Mouse (Mus musculus) hindbrain, embryonic 14.5 days (tissue): ENCODE measurements around the gene Gm11563. TPM values are rescaled to one million over a fixed set of nuclear protein-coding genes. Genes with fewer than 3 reads are reported as not detected.
"Not testable (repeated sequence)": the region's sequence is repeated elsewhere in the genome, so short reads cannot be mapped to it uniquely, and the experiment has no call there.

Experiments used
- ATAC-seq: fragments of 200-750 bp; cut with Nextera tagmentation; 2 replicates; pipeline ENCODE4 v1.8.0; 2017; ENCODE audit warnings: moderate number of reproducible peaks, mild to moderate bottlenecking, moderate TSS enrichment, moderate library complexity; ENCODE audit not compliant: low FRiP score
- DNase-seq: peaks from one replicate; pipeline ENCODE4 v3.0.0-alpha.2; 2015; ENCODE audit warnings: low spot score
- H3K27ac ChIP-seq: fragments of 300-500 bp; sonication (generic); 2 replicates; pipeline ENCODE4 v1.5.1; 2014; ENCODE audit warnings: mild to moderate bottlenecking, moderate library complexity
- H3K27me3 ChIP-seq: fragments of 300-500 bp; sonication (generic); 2 replicates; pipeline ENCODE4 v1.6.1; 2014; ENCODE audit warnings: mild to moderate bottlenecking, low read length, mixed read lengths; ENCODE audit not compliant: control insufficient read depth, insufficient read depth
- H3K36me3 ChIP-seq: fragments of 300-500 bp; sonication (generic); replicated peaks from 2 replicates; pipeline ENCODE4 v1.6.1; 2014; ENCODE audit not compliant: control insufficient read depth, insufficient read depth
- H3K4me1 ChIP-seq: fragments of 300-500 bp; sonication (generic); replicated peaks from 2 replicates; pipeline ENCODE4 v1.6.1; 2014; ENCODE audit warnings: antibody characterized with exemption, low read length, mixed read lengths; ENCODE audit not compliant: control insufficient read depth, insufficient read depth
- H3K4me2 ChIP-seq: fragments of 300-500 bp; sonication (generic); replicated peaks from 2 replicates; pipeline ENCODE4 v1.6.1; 2014; ENCODE audit warnings: mild to moderate bottlenecking, moderate library complexity
- H3K4me3 ChIP-seq: fragments of 300-500 bp; sonication (generic); replicated peaks from 2 replicates; pipeline ENCODE4 v1.5.1; 2014; ENCODE audit warnings: mild to moderate bottlenecking, low read length
- H3K9ac ChIP-seq: fragments of 300-500 bp; sonication (generic); 2 replicates; pipeline ENCODE4 v1.6.1; 2014
- H3K9me3 ChIP-seq: fragments of 300-500 bp; sonication (generic); 2 replicates; pipeline ENCODE4 v1.6.1; 2016; ENCODE audit warnings: low read length; ENCODE audit not compliant: control insufficient read depth
- WGBS: fragments of 180-500 bp; shearing (Covaris S2); extraction: QIAGEN DNeasy Blood & Tissue Kit; methylation state at CpG from one replicate; pipeline ENCODE4 v1.1.7; 2014; 5-methylcytosine and 5-hydroxymethylcytosine counted together
- polyA plus RNA-seq: library from polyadenylated mRNA; unstranded; fragments of >200 nt; fragmentation: Nextera tagmentation; extraction: Ambion mirVana; gene quantifications from 2 replicates; pipeline ENCODE4 v1.2.1, GENCODE M21; 2014

Gm11563 gene
- polyA plus RNA-seq, 1 experiment from 2014 or later = not detected

DNA sequence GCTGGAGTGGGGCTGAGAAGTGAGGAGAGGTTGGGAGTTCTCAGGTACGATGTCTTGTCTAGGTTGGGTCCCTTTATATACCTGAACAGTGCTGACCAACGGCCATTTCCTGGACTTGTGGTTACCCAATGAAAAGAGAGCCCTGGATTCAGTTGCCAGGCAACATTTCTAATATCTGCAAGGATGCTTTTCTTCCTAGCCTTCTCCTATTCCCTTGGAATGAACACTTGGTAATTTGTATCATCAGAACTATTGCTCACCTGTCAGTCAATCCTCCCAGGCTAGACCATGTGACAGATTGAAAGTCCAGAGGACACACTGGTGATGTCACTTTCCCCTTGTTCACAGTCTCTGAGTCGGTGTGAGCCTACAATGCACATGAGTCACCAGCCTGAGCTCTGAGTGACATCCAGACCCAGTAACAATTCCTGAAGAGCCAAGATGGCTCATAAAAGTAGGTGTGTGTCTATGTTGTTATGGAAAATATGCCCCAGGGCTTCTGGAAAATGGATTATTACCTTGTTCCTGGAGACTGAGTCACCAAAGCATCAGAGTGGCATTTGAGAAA, 43.9 kb downstream of the Gm11563 start, which contains the start of gene Krtap2-4:
Gene Krtap2-4 (minus strand): TSS at position 51 of the 568 bp plus-strand sequence.
- H3K4me3 ChIP-seq = no peak within 1 kb of the TSS
- H3K9me3 ChIP-seq = no peaks in the 10 kb centered on the region
- ATAC-seq (no peak), DNase-seq (no peak)
- no peak within 1 kb of the TSS for H3K27ac ChIP-seq
- H3K36me3 ChIP-seq = no peaks in the 10 kb centered on the region
- WGBS = 66% methylated on average over 3 of the region's 3 CpGs
- H3K27me3 ChIP-seq = no peaks in the 10 kb centered on the region
- no peak within 1 kb of the TSS for H3K4me2 ChIP-seq
- no peaks in the 10 kb centered on the region for H3K4me1 ChIP-seq
- no peak within 1 kb of the TSS for H3K9ac ChIP-seq

GRCm38 (mm10) chr11:99610089-99610488, 48.7 kb downstream of the Gm11563 start, which contains the start of gene Gm11937:
Gene Gm11937 (minus strand): TSS chr11:99610189.
- WGBS = 79% methylated on average over 1 of the region's 2 CpGs
- H3K9ac ChIP-seq, H3K4me3 ChIP-seq, H3K4me1 ChIP-seq, DNase-seq, H3K27me3 ChIP-seq, ATAC-seq, H3K36me3 ChIP-seq, H3K9me3 ChIP-seq, H3K4me2 ChIP-seq, H3K27ac ChIP-seq: not testable (repeated sequence)

GRCm38 (mm10) chr11:99609126-99609525, 49.6 kb downstream of the Gm11563 start:
- H3K4me2 ChIP-seq = no peak overlapping the region
- no peak overlapping the region for H3K9ac ChIP-seq
- H3K4me3 ChIP-seq = no peak overlapping the region
- DNase-seq (no peak), ATAC-seq (no peak)
- no peak overlapping the region for H3K27ac ChIP-seq
- H3K27me3 ChIP-seq = no peaks in the 10 kb centered on the region
- no peaks in the 10 kb centered on the region for H3K4me1 ChIP-seq
- H3K9me3 ChIP-seq = no peaks in the 10 kb centered on the region
- no peaks in the 10 kb centered on the region for H3K36me3 ChIP-seq
- 87% methylated on average over 1 of the region's 1 CpGs for WGBS

Other genes starting within 250 kb of the Gm11563 start
- gene Krt12, start 236.7 kb downstream of the Gm11563 start, polyA plus RNA-seq = not detected in 2 replicates
- 0.14 TPM in 1 of 2 replicates, not detected in the other for gene Krt20, start 220.8 kb downstream of the Gm11563 start, polyA plus RNA-seq
- 0.32 TPM in 1 of 2 replicates, not detected in the other for gene Krt23, start 165.8 kb downstream of the Gm11563 start, polyA plus RNA-seq
- gene Krt39, start 137.6 kb downstream of the Gm11563 start, polyA plus RNA-seq = not detected in 2 replicates
- gene Krt40, start 115.8 kb downstream of the Gm11563 start, polyA plus RNA-seq = not detected in 2 replicates
- gene Krtap3-3, start 108.1 kb downstream of the Gm11563 start, polyA plus RNA-seq = not detected in 2 replicates
- gene Krtap3-2, start 102.1 kb downstream of the Gm11563 start, polyA plus RNA-seq = not detected in 2 replicates
- not detected in 2 replicates for gene Gm11939, start 99.5 kb downstream of the Gm11563 start, polyA plus RNA-seq
- not detected in 2 replicates for gene Krtap3-1, start 92.3 kb downstream of the Gm11563 start, polyA plus RNA-seq
- not detected in 2 replicates for gene Krtap1-5, start 77.9 kb downstream of the Gm11563 start, polyA plus RNA-seq
- not detected in 2 replicates for gene Krtap1-4, start 75.3 kb downstream of the Gm11563 start, polyA plus RNA-seq
- gene Krtap1-3, start 67.6 kb downstream of the Gm11563 start, polyA plus RNA-seq = not detected in 2 replicates
- gene Krtap9-3, start 60.9 kb downstream of the Gm11563 start, polyA plus RNA-seq = not detected in 2 replicates
- gene Gm11938, start 55.7 kb downstream of the Gm11563 start, polyA plus RNA-seq = not detected in 2 replicates
- not detected in 2 replicates for gene Gm11937, start 48.8 kb downstream of the Gm11563 start, polyA plus RNA-seq
- gene Krtap2-4, start 44.1 kb downstream of the Gm11563 start, polyA plus RNA-seq = not detected in 2 replicates
- gene Gm11562, start 38.5 kb downstream of the Gm11563 start, polyA plus RNA-seq = not detected in 2 replicates
- gene Krtap4-1, start 30.7 kb downstream of the Gm11563 start, polyA plus RNA-seq = not detected in 2 replicates
- gene Krtap4-2, start 23.9 kb downstream of the Gm11563 start, polyA plus RNA-seq = not detected in 2 replicates
- gene Krtap4-7, start 14.9 kb downstream of the Gm11563 start, polyA plus RNA-seq = not detected in 2 replicates
- not detected in 2 replicates for gene Gm11555, start 8.7 kb downstream of the Gm11563 start, polyA plus RNA-seq
- not detected in 2 replicates for gene Krtap4-6, start 7.0 kb upstream of the Gm11563 start, polyA plus RNA-seq
- gene Gm14190, start 31.8 kb upstream of the Gm11563 start, polyA plus RNA-seq = not detected in 2 replicates
- not detected in 2 replicates for gene Gm14180, start 75.3 kb upstream of the Gm11563 start, polyA plus RNA-seq
- gene Gm11595, start 114.0 kb upstream of the Gm11563 start, polyA plus RNA-seq = not detected in 2 replicates
- not detected in 2 replicates for gene Krtap4-8, start 121.7 kb upstream of the Gm11563 start, polyA plus RNA-seq
- gene Krtap4-9, start 126.2 kb upstream of the Gm11563 start, polyA plus RNA-seq = not detected in 2 replicates
- gene Gm11596, start 134.5 kb upstream of the Gm11563 start, polyA plus RNA-seq = not detected in 2 replicates
- not detected in 2 replicates for gene Gm11569, start 140.0 kb upstream of the Gm11563 start, polyA plus RNA-seq
- gene Gm11554, start 145.5 kb upstream of the Gm11563 start, polyA plus RNA-seq = not detected in 2 replicates
- gene Krtap4-13, start 150.9 kb upstream of the Gm11563 start, polyA plus RNA-seq = not detected in 2 replicates
- gene Gm11564, start 156.7 kb upstream of the Gm11563 start, polyA plus RNA-seq = not detected in 2 replicates
- not detected in 2 replicates for gene 2300003K06Rik, start 179.1 kb upstream of the Gm11563 start, polyA plus RNA-seq
- gene Krtap4-16, start 192.6 kb upstream of the Gm11563 start, polyA plus RNA-seq = not detected in 2 replicates
- gene Gm11568, start 199.0 kb upstream of the Gm11563 start, polyA plus RNA-seq = not detected in 2 replicates
- gene Gm11559, start 205.5 kb upstream of the Gm11563 start, polyA plus RNA-seq = not detected in 2 replicates
- not detected in 2 replicates for gene Krtap9-1, start 214.4 kb upstream of the Gm11563 start, polyA plus RNA-seq
- gene Gm11567, start 220.2 kb upstream of the Gm11563 start, polyA plus RNA-seq = not detected in 2 replicates
- not detected in 2 replicates for gene Krtap31-1, start 249.0 kb upstream of the Gm11563 start, polyA plus RNA-seq